Mouse (Mus musculus) stomach, embryonic 15.5 days (tissue): ENCODE measurements around the gene Slc35d1. TPM values are rescaled to one million over a fixed set of nuclear protein-coding genes. Genes with fewer than 3 reads are reported as not detected.
A peak's percentile ranks its signal among the peaks of the same experiment; 100 is the strongest.
"Not testable (repeated sequence)": the region's sequence is repeated elsewhere in the genome, so short reads cannot be mapped to it uniquely, and the experiment has no call there.

Source experiments
- ATAC-seq: fragments of 200-750 bp; cut with Nextera tagmentation; 2 replicates; pipeline ENCODE4 v1.8.0; 2017; ENCODE audit warnings: low read depth, moderate number of reproducible peaks, moderate TSS enrichment; ENCODE audit not compliant: insufficient read depth, low FRiP score
- H3K27ac ChIP-seq: fragments of 300-500 bp; sonication (generic); 2 replicates; pipeline ENCODE4 v1.5.1; 2015; ENCODE audit warnings: mild to moderate bottlenecking, inconsistent platforms
- H3K27me3 ChIP-seq: fragments of 300-500 bp; sonication (generic); replicated peaks from 2 replicates; pipeline ENCODE4 v1.6.1; 2015; ENCODE audit warnings: inconsistent platforms
- H3K36me3 ChIP-seq: fragments of 300-500 bp; sonication (generic); 2 replicates; pipeline ENCODE4 v1.6.1; 2015; ENCODE audit warnings: inconsistent platforms
- H3K4me1 ChIP-seq: fragments of 300-500 bp; sonication (generic); 2 replicates; pipeline ENCODE4 v1.6.1; 2015; ENCODE audit warnings: inconsistent platforms
- H3K4me2 ChIP-seq: fragments of 300-500 bp; sonication (generic); 2 replicates; pipeline ENCODE4 v1.6.1; 2015; ENCODE audit warnings: mild to moderate bottlenecking, inconsistent platforms
- H3K4me3 ChIP-seq: fragments of 300-500 bp; sonication (generic); replicated peaks from 2 replicates; pipeline ENCODE4 v1.5.1; 2015; ENCODE audit warnings: inconsistent platforms
- H3K9ac ChIP-seq: fragments of 300-500 bp; sonication (generic); 2 replicates; pipeline ENCODE4 v1.6.1; 2015; ENCODE audit warnings: inconsistent platforms
- H3K9me3 ChIP-seq: fragments of 300-500 bp; sonication (generic); 2 replicates; pipeline ENCODE4 v1.6.1; 2016; ENCODE audit warnings: inconsistent platforms
- WGBS: fragments of 180-500 bp; shearing (Covaris S2); methylation state at CpG from one replicate; pipeline ENCODE4 v1.1.7; 2015; 5-methylcytosine and 5-hydroxymethylcytosine counted together
- polyA plus RNA-seq: library from polyadenylated mRNA; unstranded; fragments of >200 nt; fragmentation: Nextera tagmentation; extraction: Ambion mirVana; gene quantifications from 2 replicates; pipeline ENCODE4 v1.2.1, GENCODE M21; 2015

Gene Slc35d1
- polyA plus RNA-seq, 1 experiment from 2014 or later, result 11.5 TPM

GRCm38 (mm10) chr4:103179581-103179980 lies 35.4 kb downstream of the Slc35d1 start:
- 50% methylated on average over 3 of the region's 3 CpGs for WGBS
- peaks cover 2% of the 10 kb centered on the region; the same call in 1 of the 2 replicates for H3K36me3 ChIP-seq
- H3K27ac ChIP-seq, result peak overlapping the region; percentile 75; the same call in 1 of the 2 replicates
- ATAC-seq, result no peak
- no peak overlapping the region for H3K4me2 ChIP-seq
- no peak overlapping the region for H3K9ac ChIP-seq
- peaks cover 9% of the 10 kb centered on the region for H3K4me1 ChIP-seq
- no peaks in the 10 kb centered on the region for H3K9me3 ChIP-seq
- H3K4me3 ChIP-seq, result no peak overlapping the region
- H3K27me3 ChIP-seq, result no peaks in the 10 kb centered on the region

DNA sequence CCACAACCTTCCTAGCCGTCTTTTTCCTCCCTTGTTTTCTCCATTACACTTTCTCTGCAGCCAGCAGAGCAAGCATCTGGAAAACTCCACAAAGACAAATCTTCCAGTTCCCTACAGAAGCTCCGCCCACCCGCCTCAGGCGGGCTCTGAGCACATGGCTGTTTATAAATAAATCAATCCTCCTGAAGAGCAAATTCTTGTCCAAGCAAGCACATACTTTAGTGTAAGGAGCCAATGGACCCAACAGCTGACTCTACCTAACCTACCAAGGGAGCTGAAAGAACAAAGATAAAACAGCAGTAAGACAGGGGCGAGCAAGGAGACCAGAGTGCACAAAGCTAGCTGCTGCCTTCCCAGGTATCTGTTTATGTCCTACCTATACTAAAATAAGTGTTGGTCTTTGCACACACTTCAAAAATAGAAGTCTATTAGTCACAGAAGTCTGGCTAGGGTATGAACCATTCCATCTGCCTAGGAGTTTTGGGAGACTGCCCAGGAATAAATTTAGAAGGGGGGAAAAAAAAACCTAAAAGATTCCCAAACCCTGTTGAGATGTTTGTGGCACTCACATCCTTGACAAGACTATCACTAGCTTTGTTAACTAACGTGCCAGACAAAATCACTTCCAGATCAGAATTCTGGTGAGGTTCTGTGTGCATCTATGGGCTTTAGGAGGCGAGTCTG lies 36.2 kb downstream of the Slc35d1 start:
- peak; percentile 25; the same call in 1 of the 2 replicates for ATAC-seq
- H3K9ac ChIP-seq, result no peak overlapping the region
- no peaks in the 10 kb centered on the region for H3K27me3 ChIP-seq
- peaks cover 2% of the 10 kb centered on the region; the same call in 1 of the 2 replicates for H3K36me3 ChIP-seq
- peaks cover 9% of the 10 kb centered on the region for H3K4me1 ChIP-seq
- no peak overlapping the region for H3K4me3 ChIP-seq
- no peak overlapping the region for H3K4me2 ChIP-seq
- H3K9me3 ChIP-seq, result no peaks in the 10 kb centered on the region
- 47% methylated on average over 7 of the region's 7 CpGs for WGBS
- H3K27ac ChIP-seq, result peak overlapping the region; percentile 75

DNA sequence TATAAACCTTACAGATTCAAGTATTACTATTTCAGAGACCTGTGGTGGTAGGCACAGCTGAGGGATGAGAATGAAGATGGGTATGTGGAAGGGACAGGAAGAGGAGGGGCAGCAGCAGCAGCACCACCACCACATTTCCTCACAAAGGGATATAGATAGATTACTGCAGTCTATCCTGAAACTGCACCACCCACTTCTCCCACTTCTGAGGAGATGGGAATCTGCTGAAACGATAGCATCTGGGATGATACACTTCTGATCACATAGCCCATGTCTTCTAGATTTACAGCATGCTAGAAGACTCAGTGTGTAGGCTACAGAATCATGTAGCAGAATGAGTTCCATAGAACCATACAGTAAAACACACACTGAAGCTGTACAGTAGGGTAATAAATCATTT lies 37.3 kb downstream of the Slc35d1 start:
- WGBS, result 81% methylated on average over 1 of the region's 1 CpGs

DNA sequence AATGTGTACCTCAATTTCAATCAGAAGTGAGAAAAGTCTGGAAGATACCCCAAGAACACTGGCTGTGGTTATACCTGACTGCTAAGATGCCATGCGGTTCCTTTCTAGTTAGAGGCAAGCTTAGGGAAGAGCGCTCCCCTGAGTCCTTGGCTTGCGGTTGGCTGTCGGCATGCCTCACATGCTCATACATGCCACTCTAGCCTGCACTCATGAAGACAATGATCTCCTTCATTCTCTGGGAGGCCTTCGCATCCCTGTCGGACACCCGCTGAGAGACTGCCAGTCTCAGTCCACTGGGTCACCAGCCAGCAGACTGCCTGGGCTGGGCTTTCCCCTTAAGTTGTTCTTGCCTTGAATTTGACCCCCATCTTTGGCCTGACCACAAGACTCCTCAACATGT lies 41.0 kb downstream of the Slc35d1 start:
- peaks cover 9% of the 10 kb centered on the region for H3K4me1 ChIP-seq
- no peak overlapping the region for H3K4me3 ChIP-seq
- no peaks in the 10 kb centered on the region for H3K9me3 ChIP-seq
- H3K4me2 ChIP-seq, result no peak overlapping the region
- no peaks in the 10 kb centered on the region for H3K27me3 ChIP-seq
- H3K36me3 ChIP-seq, result 0 out of 2 replicates have a peak, but pooled peaks cover 11% of the 10 kb centered on the region
- H3K9ac ChIP-seq, result no peak overlapping the region
- H3K27ac ChIP-seq, result no peak overlapping the region
- no peak for ATAC-seq
- WGBS, result 88% methylated on average over 7 of the region's 7 CpGs

More for the DNA sequence above, 37.3 kb downstream of the Slc35d1 start:
- 0 out of 2 replicates have a peak, but pooled peaks cover 2% of the 10 kb centered on the region for H3K36me3 ChIP-seq
- H3K9me3 ChIP-seq, result no peaks in the 10 kb centered on the region
- no peak overlapping the region for H3K9ac ChIP-seq
- no peak overlapping the region for H3K27ac ChIP-seq
- ATAC-seq, result no peak
- H3K4me1 ChIP-seq, result peaks cover 9% of the 10 kb centered on the region
- H3K4me3 ChIP-seq, result no peak overlapping the region
- no peaks in the 10 kb centered on the region for H3K27me3 ChIP-seq
- H3K4me2 ChIP-seq, result no peak overlapping the region

DNA sequence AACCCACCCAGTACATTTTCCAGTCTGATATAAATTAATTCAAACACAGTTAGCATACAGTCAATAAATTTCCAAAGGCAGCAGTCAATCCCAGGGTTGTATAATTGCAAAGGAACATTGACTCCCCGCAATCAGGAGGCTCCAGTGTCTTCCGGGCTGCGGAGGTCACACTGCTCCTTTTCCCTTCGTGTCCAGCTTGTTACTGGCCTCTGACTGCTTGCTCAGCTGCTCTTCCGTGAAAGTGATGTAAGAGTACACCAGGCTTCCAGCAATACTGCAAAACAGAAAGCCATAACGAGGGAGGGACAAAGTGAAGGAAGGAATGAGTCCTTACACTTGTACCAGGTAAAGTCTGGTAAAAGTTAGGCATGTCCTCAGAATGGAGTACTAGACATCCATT lies 41.5 kb downstream of the Slc35d1 start:
- ATAC-seq, result no peak

GRCm38 (mm10) chr4:103171256-103171655 lies 43.7 kb downstream of the Slc35d1 start:
- H3K36me3 ChIP-seq, result 0 out of 2 replicates have a peak, but pooled peaks cover 13% of the 10 kb centered on the region
- H3K4me2 ChIP-seq, result no peak overlapping the region
- H3K4me3 ChIP-seq, result no peak overlapping the region
- ATAC-seq, result no peak
- no peaks in the 10 kb centered on the region for H3K9me3 ChIP-seq
- no peaks in the 10 kb centered on the region for H3K27me3 ChIP-seq
- no peak overlapping the region for H3K9ac ChIP-seq
- H3K27ac ChIP-seq, result no peak overlapping the region
- WGBS, result 90% methylated on average over 3 of the region's 3 CpGs
- H3K4me1 ChIP-seq, result no peaks in the 10 kb centered on the region

More for the DNA sequence above, 41.5 kb downstream of the Slc35d1 start:
- H3K9ac ChIP-seq, result no peak overlapping the region
- no peaks in the 10 kb centered on the region for H3K9me3 ChIP-seq
- H3K27ac ChIP-seq, result no peak overlapping the region
- H3K4me2 ChIP-seq, result no peak overlapping the region
- peaks cover 7% of the 10 kb centered on the region for H3K4me1 ChIP-seq
- WGBS, result 61% methylated on average over 6 of the region's 6 CpGs
- H3K36me3 ChIP-seq, result 0 out of 2 replicates have a peak, but pooled peaks cover 13% of the 10 kb centered on the region
- H3K4me3 ChIP-seq, result no peak overlapping the region
- no peaks in the 10 kb centered on the region for H3K27me3 ChIP-seq

DNA sequence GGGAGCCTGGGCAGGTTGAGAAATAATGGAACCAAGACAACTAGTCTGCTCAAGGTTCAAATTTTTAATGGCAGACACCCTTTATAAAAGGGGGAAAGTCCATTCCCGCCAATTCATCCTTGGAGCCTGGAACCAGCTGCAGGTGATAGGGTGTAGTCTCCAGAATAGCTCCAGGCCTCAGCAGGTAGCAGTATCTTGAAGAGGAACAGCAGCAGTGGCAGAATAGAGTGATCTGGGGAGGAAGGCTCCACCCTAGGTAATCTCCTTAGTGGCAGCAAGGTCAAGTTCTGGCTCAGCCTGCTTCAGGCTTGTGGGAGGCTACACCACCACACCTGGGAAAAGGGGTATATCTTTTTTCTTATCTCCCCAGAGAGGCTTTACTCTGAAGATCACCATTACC lies 48.8 kb downstream of the Slc35d1 start:
- not testable (repeated sequence) for H3K36me3 ChIP-seq, H3K27ac ChIP-seq

DNA sequence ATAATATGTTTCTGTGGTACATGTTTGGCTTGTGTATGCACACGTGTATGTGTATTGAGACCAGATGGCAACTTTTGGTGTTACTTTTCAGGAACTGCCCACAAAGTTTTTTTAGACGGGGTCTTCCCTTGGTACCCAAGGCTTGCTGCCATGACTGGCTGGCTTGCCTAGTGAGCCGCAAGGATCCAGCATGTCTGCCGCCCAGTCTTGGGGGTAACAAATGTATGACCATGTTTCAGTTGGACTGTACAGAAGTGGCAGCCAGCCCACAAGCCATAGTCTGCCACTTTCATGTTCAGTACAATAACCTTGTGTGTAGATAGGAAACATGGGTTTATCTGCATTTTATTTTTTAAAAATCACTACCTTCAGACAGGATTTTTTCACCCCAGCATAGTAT lies 56.2 kb downstream of the Slc35d1 start:
- WGBS, result 95% methylated on average over 4 of the region's 4 CpGs
- Histone ChIP-seq H3K27ac (no peak overlapping the region), H3K36me3 (peaks cover 27% of the 10 kb centered on the region), H3K4me1 (no peaks in the 10 kb centered on the region), H3K9ac (no peak overlapping the region), H3K9me3 (no peaks in the 10 kb centered on the region), H3K27me3 (no peaks in the 10 kb centered on the region), H3K4me3 (no peak overlapping the region), H3K4me2 (no peak overlapping the region)
- ATAC-seq, result no peak

More for the DNA sequence above, 48.8 kb downstream of the Slc35d1 start:
- H3K9ac ChIP-seq, H3K27me3 ChIP-seq, H3K4me1 ChIP-seq, H3K9me3 ChIP-seq, H3K4me2 ChIP-seq, H3K4me3 ChIP-seq, ATAC-seq: not testable (repeated sequence)
- 96% methylated on average over 1 of the region's 1 CpGs for WGBS

DNA sequence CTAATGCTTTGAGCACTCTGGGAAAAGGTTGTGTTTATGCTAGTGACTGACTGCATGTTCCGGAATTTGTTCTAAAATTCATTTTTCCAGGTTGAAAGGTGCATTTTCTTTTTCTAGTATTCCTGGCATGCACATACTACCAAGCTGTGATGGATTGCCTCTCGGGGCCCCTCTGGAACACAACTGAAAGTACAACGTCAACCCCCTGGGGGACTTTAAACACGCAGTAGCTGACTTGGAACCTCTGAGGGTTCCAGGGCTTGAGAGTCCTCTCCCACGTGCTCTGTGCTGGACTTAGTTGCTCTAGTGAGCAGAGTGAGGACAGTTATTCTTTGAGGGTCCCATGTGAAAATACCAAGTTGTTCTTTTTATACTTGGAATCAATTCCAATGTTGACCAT lies 63.0 kb downstream of the Slc35d1 start:
- Histone ChIP-seq H3K9ac (no peak overlapping the region), H3K4me3 (no peak overlapping the region), H3K9me3 (no peaks in the 10 kb centered on the region), H3K4me2 (no peak overlapping the region), H3K4me1 (no peaks in the 10 kb centered on the region), H3K27me3 (no peaks in the 10 kb centered on the region), H3K27ac (no peak overlapping the region), H3K36me3 (peaks cover 39% of the 10 kb centered on the region)
- 84% methylated on average over 5 of the region's 5 CpGs for WGBS
- no peak for ATAC-seq

GRCm38 (mm10) chr4:103146339-103146738 lies 68.6 kb downstream of the Slc35d1 start:
- no peaks in the 10 kb centered on the region for H3K9me3 ChIP-seq
- no peaks in the 10 kb centered on the region for H3K27me3 ChIP-seq
- H3K36me3 ChIP-seq, result peaks cover 21% of the 10 kb centered on the region
- 46% methylated on average over 5 of the region's 5 CpGs for WGBS
- no peaks in the 10 kb centered on the region for H3K4me1 ChIP-seq
- no peak overlapping the region for H3K4me2 ChIP-seq
- H3K4me3 ChIP-seq, result no peak overlapping the region
- H3K27ac ChIP-seq, result no peak overlapping the region
- no peak overlapping the region for H3K9ac ChIP-seq
- ATAC-seq, result no peak

- no peak overlapping the region for H3K4me3 ChIP-seq
- no peak overlapping the region for H3K9ac ChIP-seq
- H3K4me2 ChIP-seq, result no peak overlapping the region
- H3K27ac ChIP-seq, result no peak overlapping the region
- no peaks in the 10 kb centered on the region for H3K4me1 ChIP-seq
- 62% methylated on average over 1 of the region's 1 CpGs for WGBS
- H3K36me3 ChIP-seq, result peaks cover 6% of the 10 kb centered on the region
- no peaks in the 10 kb centered on the region for H3K27me3 ChIP-seq
- H3K9me3 ChIP-seq, result no peaks in the 10 kb centered on the region
- ATAC-seq, result no peak
These were observed 78.0 kb downstream of the Slc35d1 start for GRCm38 (mm10) chr4:103136946-103137345.

DNA sequence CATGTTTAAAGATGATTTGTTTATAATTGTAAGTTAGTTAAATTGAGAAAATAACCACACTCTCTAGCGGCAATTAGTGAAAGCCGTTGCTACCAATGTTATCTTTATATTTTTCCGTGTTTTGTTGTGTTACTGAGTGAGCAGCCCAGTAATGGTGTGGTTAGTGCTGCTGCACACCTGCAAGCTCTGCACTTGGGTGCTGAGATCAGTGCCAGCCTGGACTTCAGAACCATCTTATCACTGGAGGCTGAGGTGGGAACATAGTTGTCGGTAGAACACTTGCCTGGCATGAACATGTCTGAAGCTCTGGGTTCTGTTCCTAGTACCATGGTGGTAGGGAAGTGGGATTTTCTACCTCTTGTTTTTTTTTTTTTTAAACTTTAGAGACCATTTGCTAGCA lies 88.4 kb downstream of the Slc35d1 start:
- Histone ChIP-seq H3K36me3 (peaks cover 3% of the 10 kb centered on the region; the same call in 1 of the 2 replicates), H3K27me3 (no peaks in the 10 kb centered on the region), H3K4me3 (no peak overlapping the region), H3K4me2 (no peak overlapping the region), H3K9me3 (no peaks in the 10 kb centered on the region), H3K4me1 (0 out of 2 replicates have a peak, but pooled peaks cover 4% of the 10 kb centered on the region), H3K9ac (no peak overlapping the region), H3K27ac (no peak overlapping the region)
- 82% methylated on average over 4 of the region's 4 CpGs for WGBS
- ATAC-seq, result no peak
